Comparison of ENCODE assay signal across 9 mouse cellular contexts in genomic region chrX:162717837-162718236, GRCm38 (mm10). TPM values are rescaled to one million over a fixed set of nuclear protein-coding genes. Genes with fewer than 3 reads are reported as not detected.
A peak's percentile ranks its signal among the peaks of the same experiment; 100 is the strongest.
DNase-seq lines count a peak whose midpoint lies in the region; ATAC-seq and TF ChIP-seq lines count a peak whose summit lies in the region.
"Had no signal": no experiment of that assay in that cellular context is flagged by ENCODE, and none has a peak within 500 bp of the region (broad histone marks: within the 10 kb centered on the region; RNA-seq: fewer than 3 reads in every experiment).

No protein-coding gene starts in this region.

- H3K9me3 ChIP-seq in heart, embryonic 10.5 days: no peaks in the 10 kb centered on the region
- no peaks in the 10 kb centered on the region for H3K9me3 ChIP-seq in embryonic facial prominence, embryonic 14.5 days (ENCODE audit: control insufficient read depth, low read length)
- no peaks in the 10 kb centered on the region for H3K9me3 ChIP-seq in kidney, embryonic 16.5 days (ENCODE audit: low read length)
- H3K9me3 ChIP-seq in stomach, postnatal 0 days (ENCODE audit: control insufficient read depth, low read length): no peaks in the 10 kb centered on the region
- H3K9me3 ChIP-seq: hindbrain, embryonic 15.5 days had no signal

- no peaks in the 10 kb centered on the region for H3K36me3 ChIP-seq in heart, embryonic 10.5 days
- H3K36me3 ChIP-seq in embryonic facial prominence, embryonic 14.5 days (ENCODE audit: control insufficient read depth, insufficient read depth, low read length): no peaks in the 10 kb centered on the region
- H3K36me3 ChIP-seq in kidney, embryonic 16.5 days (ENCODE audit: insufficient read depth, low read length): no peaks in the 10 kb centered on the region
- no peaks in the 10 kb centered on the region for H3K36me3 ChIP-seq in stomach, postnatal 0 days (ENCODE audit: control insufficient read depth, insufficient read depth, low read length)
- H3K36me3 ChIP-seq: hindbrain, embryonic 15.5 days had no signal

- no peak overlapping the region for H3K9ac ChIP-seq in embryonic facial prominence, embryonic 14.5 days (ENCODE audit: low read depth, low read length)
- no peak overlapping the region for H3K9ac ChIP-seq in kidney, embryonic 16.5 days (replicated peaks; ENCODE audit: low read length)
- H3K9ac ChIP-seq in stomach, postnatal 0 days (ENCODE audit: low read length): no peak overlapping the region
- H3K9ac ChIP-seq: hindbrain, embryonic 15.5 days had no signal

- H3K27me3 ChIP-seq in heart, embryonic 10.5 days (ENCODE audit: insufficient read depth, poor library complexity, severe bottlenecking): no peaks in the 10 kb centered on the region
- no peaks in the 10 kb centered on the region for H3K27me3 ChIP-seq in embryonic facial prominence, embryonic 14.5 days (replicated peaks; ENCODE audit: control insufficient read depth, insufficient read depth, low read length)
- H3K27me3 ChIP-seq in kidney, embryonic 16.5 days (ENCODE audit: insufficient read depth, low read length): no peaks in the 10 kb centered on the region
- no peaks in the 10 kb centered on the region for H3K27me3 ChIP-seq in stomach, postnatal 0 days (ENCODE audit: control insufficient read depth, insufficient read depth, low read length)
- H3K27me3 ChIP-seq: hindbrain, embryonic 15.5 days had no signal

- 27% methylated on average over 5 of the region's 5 CpGs for whole genome bisulfite sequencing in heart, embryonic 10.5 days
- WGBS in embryonic facial prominence, embryonic 14.5 days: 30% methylated on average over 5 of the region's 5 CpGs
- WGBS in kidney, embryonic 16.5 days: 32% methylated on average over 5 of the region's 5 CpGs
- 19% methylated on average over 5 of the region's 5 CpGs for WGBS in stomach, postnatal 0 days

- ATAC-seq in embryonic facial prominence, embryonic 14.5 days (ENCODE audit: low read depth): no peak
- ATAC-seq in kidney, embryonic 16.5 days (ENCODE audit: low FRiP score, low TSS enrichment): peak; percentile 54; the same call in 1 of the 2 replicates
- ATAC-seq in stomach, postnatal 0 days (ENCODE audit: low FRiP score, low TSS enrichment): no peak

- no peak for TF ChIP-seq EP300 in stomach, postnatal 0 days (optimal IDR thresholded peaks at IDR 0.05)

- H3K4me1 ChIP-seq in heart, embryonic 10.5 days: no peaks in the 10 kb centered on the region
- H3K4me1 ChIP-seq in embryonic facial prominence, embryonic 14.5 days (ENCODE audit: control insufficient read depth, insufficient read depth, low read length): no peaks in the 10 kb centered on the region
- H3K4me1 ChIP-seq in kidney, embryonic 16.5 days (ENCODE audit: insufficient read depth, low read length): no peaks in the 10 kb centered on the region
- H3K4me1 ChIP-seq in stomach, postnatal 0 days (replicated peaks; ENCODE audit: control insufficient read depth, insufficient read depth): no peaks in the 10 kb centered on the region
- H3K4me1 ChIP-seq: hindbrain, embryonic 15.5 days had no signal

- peak; percentile 76 for DNase-seq in heart, adult 11 months
- DNase-seq in heart, embryonic 10.5 days (ENCODE audit: low spot score): no peak
- DNase-seq in CD4-positive, CD25-positive, alpha-beta regulatory T cell, adult 2 months (ENCODE audit: low read depth, low spot score): peak; percentile 79
- DNase-seq in adrenal gland, postnatal 36 days: peak; percentile 54 to 67
- DNase-seq in embryonic facial prominence, embryonic 14.5 days (ENCODE audit: low spot score): peak; percentile 63
- DNase-seq in lung, postnatal 14 days: peak; percentile 70
- peak; percentile 58 for DNase-seq in stomach, postnatal 0 days (ENCODE audit: low spot score)

- no peak overlapping the region for H3K4me2 ChIP-seq in embryonic facial prominence, embryonic 14.5 days (ENCODE audit: low read depth, low read length)
- H3K4me2 ChIP-seq in kidney, embryonic 16.5 days (replicated peaks; ENCODE audit: low read depth, low read length): no peak overlapping the region
- H3K4me2 ChIP-seq in stomach, postnatal 0 days (replicated peaks; ENCODE audit: low read depth): no peak overlapping the region
- H3K4me2 ChIP-seq: hindbrain, embryonic 15.5 days had no signal

- TF ChIP-seq CTCF in stomach, postnatal 0 days (IDR thresholded peaks at IDR 0.05; ENCODE audit: low read depth): peak; percentile 73

- no peak overlapping the region for H3K27ac ChIP-seq in heart, embryonic 10.5 days
- no peak overlapping the region for H3K27ac ChIP-seq in embryonic facial prominence, embryonic 14.5 days (replicated peaks; ENCODE audit: low read depth, low read length)
- H3K27ac ChIP-seq in kidney, embryonic 16.5 days (ENCODE audit: low read length): no peak overlapping the region
- no peak overlapping the region for H3K27ac ChIP-seq in stomach, postnatal 0 days (replicated peaks)
- H3K27ac ChIP-seq: hindbrain, embryonic 15.5 days had no signal

- no peak overlapping the region for H3K4me3 ChIP-seq in heart, embryonic 10.5 days
- no peak overlapping the region for H3K4me3 ChIP-seq in embryonic facial prominence, embryonic 14.5 days (ENCODE audit: low read depth, low read length)
- H3K4me3 ChIP-seq in kidney, embryonic 16.5 days (ENCODE audit: low read length): no peak overlapping the region
- no peak overlapping the region for H3K4me3 ChIP-seq in stomach, postnatal 0 days (ENCODE audit: low read depth, low read length)
- H3K4me3 ChIP-seq: hindbrain, embryonic 15.5 days had no signal

RNA-seq across cellular contexts. Expression of gene Rbbp7, which starts 42.4 kb away (rescaled TPM):
- 558 and 584 TPM in 2 replicates for polyA plus RNA-seq in heart, embryonic 10.5 days (2016; fragmentation: Nextera tagmentation; extraction: Ambion mirVana)
- total RNA-seq in adrenal gland, postnatal 36 days (2021): 100 to 1,000 TPM; 169 to 183 TPM
- polyA plus RNA-seq in embryonic facial prominence, embryonic 14.5 days (2014; fragmentation: Nextera tagmentation; extraction: Ambion mirVana): 471 and 515 TPM in 2 replicates
- polyA plus RNA-seq in kidney, embryonic 16.5 days (2015; fragmentation: Nextera tagmentation; extraction: Ambion mirVana): 572 and 599 TPM in 2 replicates
- 269 and 276 TPM in 2 replicates for polyA plus RNA-seq in stomach, postnatal 0 days (2015; fragmentation: Nextera tagmentation; extraction: Ambion mirVana)
